Mouse (Mus musculus): ENCODE data around the gene Ccdc33. TPM values are rescaled to one million over a fixed set of nuclear protein-coding genes. Genes with fewer than 3 reads are reported as not detected.

Gene Ccdc33
- polyA plus RNA-seq, 2 experiments: not detected

DNA sequence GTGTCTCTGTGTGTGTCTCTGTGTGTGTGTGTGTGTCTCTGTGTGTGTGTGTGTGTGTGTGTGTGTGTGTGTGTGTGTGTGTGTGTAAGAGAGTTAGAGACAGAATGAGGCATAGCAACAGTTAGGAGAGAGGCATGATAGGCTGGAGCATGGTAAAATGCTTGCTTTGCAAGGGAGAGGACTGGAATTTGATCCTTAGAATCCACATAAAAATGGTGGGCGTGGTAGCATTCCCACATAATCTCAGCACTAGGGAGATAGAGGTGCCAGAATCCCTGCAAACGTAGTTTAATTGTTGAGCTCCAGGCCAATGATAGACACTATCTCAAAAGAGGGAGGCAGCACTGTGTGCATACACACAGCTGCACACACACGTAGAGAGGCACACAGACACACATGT is 6.5 kb upstream of the Ccdc33 start:
- no peak overlapping the region for H3K9ac ChIP-seq (replicated peaks)
- no peak overlapping the region for H3K4me2 ChIP-seq (ENCODE audit: low read depth)
- no peaks in the 10 kb centered on the region for H3K9me3 ChIP-seq (ENCODE audit: control insufficient read depth, low read length)
- H3K4me1 ChIP-seq (replicated peaks; ENCODE audit: control insufficient read depth in 2 of 2, insufficient read depth in 2 of 2, low read length in 1 of 2): no peaks in the 10 kb centered on the region; a peak in 1 of 4 replicates
- H3K27ac ChIP-seq: no peak overlapping the region
- TF ChIP-seq CTCF (IDR thresholded peaks at IDR 0.05; ENCODE audit: low read depth): no peak
- no peak for TF ChIP-seq EP300 (IDR thresholded peaks at IDR 0.05; ENCODE audit: low read depth)
- no peak for ATAC-seq (ENCODE audit: insufficient read depth)
- no peaks in the 10 kb centered on the region for H3K36me3 ChIP-seq (replicated peaks; ENCODE audit: control insufficient read depth, insufficient read depth, low read depth)
- 34% methylated on average over 3 of the region's 3 CpGs for WGBS (ENCODE audit: insufficient replicate concordance)
- no peak overlapping the region for H3K4me3 ChIP-seq (ENCODE audit: insufficient read depth in 1 of 2, low read depth in 2 of 2, low read length in 2 of 2)
- DNase-seq (ENCODE audit: low read depth in 3 of 3, low spot score in 3 of 3): no peak
- peaks cover 14% of the 10 kb centered on the region for H3K27me3 ChIP-seq (ENCODE audit: control insufficient read depth, insufficient read depth, low read length)

DNA sequence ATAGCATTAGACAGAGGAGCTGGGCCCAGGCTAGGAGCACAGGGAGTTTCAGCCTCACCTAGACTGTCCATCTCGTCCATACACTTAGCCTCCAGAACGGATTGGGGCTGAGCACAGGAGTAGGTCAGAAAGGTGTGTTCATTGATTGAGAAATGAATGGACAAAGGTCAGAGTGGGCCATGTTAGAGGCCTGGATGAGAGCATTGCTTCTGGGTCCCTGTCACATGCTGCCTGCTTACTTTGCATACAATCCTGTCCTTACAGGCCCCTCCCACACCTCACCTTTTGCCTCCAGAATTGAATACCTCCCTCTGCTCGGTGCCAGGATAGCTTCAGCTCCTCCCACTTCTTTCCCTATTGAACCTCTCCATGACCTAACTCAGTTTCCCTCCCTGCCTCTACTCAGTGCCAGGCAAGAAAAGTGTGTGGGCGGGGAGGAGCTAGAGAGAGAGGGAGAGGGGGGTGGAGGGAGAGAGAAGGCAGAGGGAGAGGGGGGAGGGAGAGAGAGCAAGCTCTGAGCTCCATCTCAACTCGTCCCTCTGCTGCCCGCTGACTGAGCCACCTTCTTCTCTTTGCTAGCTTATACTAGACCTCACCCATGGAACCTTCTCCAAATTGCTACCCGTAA is 2.5 kb downstream of the Ccdc33 start:
- Histone ChIP-seq H3K9ac (replicated peaks) (no peak overlapping the region), H3K9me3 (ENCODE audit: control insufficient read depth, low read length) (no peaks in the 10 kb centered on the region), H3K27me3 (ENCODE audit: control insufficient read depth, insufficient read depth, low read length) (peaks cover 18% of the 10 kb centered on the region), H3K27ac (no peak overlapping the region), H3K36me3 (replicated peaks; ENCODE audit: control insufficient read depth, insufficient read depth, low read depth) (no peaks in the 10 kb centered on the region), H3K4me2 (ENCODE audit: low read depth) (no peak overlapping the region), H3K4me1 (replicated peaks; ENCODE audit: control insufficient read depth in 2 of 2, insufficient read depth in 2 of 2, low read length in 1 of 2) (peaks cover 0 to 6% of the 10 kb centered on the region in 2 experiments; a peak in 2 of 4 replicates), H3K4me3 (ENCODE audit: insufficient read depth in 1 of 2, low read depth in 2 of 2, low read length in 2 of 2) (no peak overlapping the region)
- DNase-seq (ENCODE audit: low read depth in 3 of 3, low spot score in 3 of 3): no peak
- 21% methylated on average over 7 of the region's 7 CpGs for WGBS (ENCODE audit: insufficient replicate concordance)
- ATAC-seq (ENCODE audit: insufficient read depth): no peak
- TF ChIP-seq CTCF (IDR thresholded peaks at IDR 0.05; ENCODE audit: low read depth) (no peak), EP300 (IDR thresholded peaks at IDR 0.05; ENCODE audit: low read depth) (no peak)

DNA sequence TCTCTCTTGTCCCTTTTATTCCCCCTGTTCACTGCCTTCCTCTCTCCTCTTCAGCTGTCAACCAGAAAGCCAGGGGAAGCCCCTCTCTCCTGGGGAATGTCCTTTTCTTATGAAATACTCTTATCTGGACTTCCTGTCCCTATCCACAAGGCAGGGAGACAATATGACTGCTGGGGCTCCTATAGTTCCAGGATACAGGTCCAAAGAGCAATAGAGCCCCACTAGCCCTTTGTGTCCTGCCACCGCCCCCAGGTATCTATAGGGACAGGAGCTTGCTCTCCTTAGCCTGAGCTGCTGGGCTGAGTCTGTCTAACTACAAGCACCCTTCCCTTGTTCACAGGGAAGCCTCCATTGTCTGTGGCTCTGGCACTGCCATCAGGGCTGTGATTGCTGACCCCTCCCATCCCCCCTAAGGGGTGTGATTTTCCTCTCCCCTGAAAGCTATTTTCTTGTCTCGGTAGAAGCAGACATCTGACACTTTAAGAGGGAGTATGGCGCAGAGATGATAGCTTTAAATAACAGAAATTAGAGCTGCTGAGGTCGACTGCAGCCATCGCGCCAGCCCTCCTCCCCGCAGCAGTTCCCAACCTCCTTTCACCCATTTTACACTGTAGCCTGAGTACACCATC is 3.2 kb downstream of the Ccdc33 start:
- H3K27ac ChIP-seq: no peak overlapping the region
- ATAC-seq (ENCODE audit: insufficient read depth) (no peak), DNase-seq (ENCODE audit: low read depth in 3 of 3, low spot score in 3 of 3) (no peak)
- no peak overlapping the region for H3K4me3 ChIP-seq (ENCODE audit: insufficient read depth in 1 of 2, low read depth in 2 of 2, low read length in 2 of 2)
- no peak overlapping the region for H3K9ac ChIP-seq (replicated peaks)
- H3K27me3 ChIP-seq (ENCODE audit: control insufficient read depth, insufficient read depth, low read length): peaks cover 18% of the 10 kb centered on the region
- peaks cover 0 to 6% of the 10 kb centered on the region in 2 experiments; a peak in 2 of 4 replicates for H3K4me1 ChIP-seq (replicated peaks; ENCODE audit: control insufficient read depth in 2 of 2, insufficient read depth in 2 of 2, low read length in 1 of 2)
- no peak for TF ChIP-seq EP300 (IDR thresholded peaks at IDR 0.05; ENCODE audit: low read depth)
- no peak for TF ChIP-seq CTCF (IDR thresholded peaks at IDR 0.05; ENCODE audit: low read depth)
- H3K36me3 ChIP-seq (replicated peaks; ENCODE audit: control insufficient read depth, insufficient read depth, low read depth): no peaks in the 10 kb centered on the region
- H3K9me3 ChIP-seq (ENCODE audit: control insufficient read depth, low read length): no peaks in the 10 kb centered on the region
- WGBS (ENCODE audit: insufficient replicate concordance): 19% methylated on average over 7 of the region's 7 CpGs
- H3K4me2 ChIP-seq (ENCODE audit: low read depth): no peak overlapping the region

DNA sequence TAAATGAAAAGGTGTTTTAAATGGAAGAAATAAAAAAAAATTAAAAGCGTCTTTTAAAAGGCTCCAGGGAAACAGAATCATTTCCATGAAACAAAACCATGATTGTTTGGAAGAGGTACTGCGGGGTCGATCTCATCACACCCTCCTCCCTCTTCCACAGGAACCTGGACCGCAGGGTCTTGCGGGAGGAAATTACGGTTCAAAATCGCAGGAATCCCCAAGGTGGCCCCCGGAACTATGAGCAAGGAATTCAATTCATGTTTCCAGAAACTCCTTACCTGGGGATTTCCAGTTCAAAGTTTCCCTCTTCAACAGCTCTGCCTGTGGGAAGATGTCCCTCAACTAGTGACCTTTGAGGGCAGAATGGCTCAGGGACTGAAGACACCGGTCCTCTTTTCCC is 4.6 kb downstream of the Ccdc33 start:
- no peak for ATAC-seq (ENCODE audit: insufficient read depth)
- WGBS (ENCODE audit: insufficient replicate concordance): 3% methylated on average over 9 of the region's 9 CpGs

DNA sequence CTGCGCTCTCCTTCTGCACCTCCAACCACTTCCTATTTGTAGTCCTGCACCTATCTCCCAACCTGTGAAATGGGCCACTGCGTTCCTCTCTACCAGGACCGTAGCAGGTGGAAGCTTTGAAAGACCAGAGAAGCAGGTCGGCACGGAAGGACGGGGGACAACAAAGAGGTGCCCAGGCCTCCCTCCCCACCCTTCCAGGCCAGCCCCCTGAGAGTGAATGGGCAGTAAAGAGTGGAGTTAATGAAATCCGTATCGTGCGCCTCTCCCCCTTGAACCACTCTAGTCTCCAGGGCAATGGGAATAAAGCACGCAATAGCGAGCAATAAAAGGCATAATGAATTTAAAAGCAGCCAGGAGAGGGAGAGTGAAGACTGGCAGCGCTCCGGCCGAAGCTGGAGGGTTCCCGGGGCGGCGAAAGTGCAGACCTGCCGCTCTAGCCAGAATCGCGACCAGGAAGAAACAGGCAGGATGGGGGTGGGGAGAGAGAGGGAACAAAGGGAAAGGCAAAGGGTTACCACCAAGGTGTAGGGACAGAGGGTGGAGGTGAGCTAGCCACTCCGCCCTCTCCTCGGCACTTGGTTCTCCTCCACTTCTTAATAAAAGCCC is 5.2 kb downstream of the Ccdc33 start:
- DNase-seq (ENCODE audit: low read depth in 3 of 3, low spot score in 3 of 3) (no peak), ATAC-seq (ENCODE audit: insufficient read depth) (no peak)
- H3K4me3 ChIP-seq (ENCODE audit: insufficient read depth in 1 of 2, low read depth in 2 of 2, low read length in 2 of 2): no peak overlapping the region
- H3K9me3 ChIP-seq (ENCODE audit: control insufficient read depth, low read length): no peaks in the 10 kb centered on the region
- WGBS (ENCODE audit: insufficient replicate concordance): 4% methylated on average over 22 of the region's 22 CpGs
- H3K4me1 ChIP-seq (replicated peaks; ENCODE audit: control insufficient read depth in 2 of 2, insufficient read depth in 2 of 2, low read length in 1 of 2): peaks cover 0 to 6% of the 10 kb centered on the region in 2 experiments; a peak in 2 of 4 replicates
- H3K9ac ChIP-seq (replicated peaks): no peak overlapping the region
- H3K4me2 ChIP-seq (ENCODE audit: low read depth): no peak overlapping the region
- no peak overlapping the region for H3K27ac ChIP-seq
- no peak for TF ChIP-seq CTCF (IDR thresholded peaks at IDR 0.05; ENCODE audit: low read depth)
- TF ChIP-seq EP300 (IDR thresholded peaks at IDR 0.05; ENCODE audit: low read depth): no peak
- H3K36me3 ChIP-seq (replicated peaks; ENCODE audit: control insufficient read depth, insufficient read depth, low read depth): no peaks in the 10 kb centered on the region
- H3K27me3 ChIP-seq (ENCODE audit: control insufficient read depth, insufficient read depth, low read length): peaks cover 18% of the 10 kb centered on the region

More for the DNA sequence above, 4.6 kb downstream of the Ccdc33 start:
- TF ChIP-seq CTCF (IDR thresholded peaks at IDR 0.05; ENCODE audit: low read depth) (no peak), EP300 (IDR thresholded peaks at IDR 0.05; ENCODE audit: low read depth) (no peak)
- Histone ChIP-seq H3K9ac (replicated peaks) (no peak overlapping the region), H3K4me3 (ENCODE audit: insufficient read depth in 1 of 2, low read depth in 2 of 2, low read length in 2 of 2) (no peak overlapping the region), H3K4me2 (ENCODE audit: low read depth) (no peak overlapping the region), H3K4me1 (replicated peaks; ENCODE audit: control insufficient read depth in 2 of 2, insufficient read depth in 2 of 2, low read length in 1 of 2) (peaks cover 0 to 6% of the 10 kb centered on the region in 2 experiments; a peak in 2 of 4 replicates), H3K36me3 (replicated peaks; ENCODE audit: control insufficient read depth, insufficient read depth, low read depth) (no peaks in the 10 kb centered on the region), H3K9me3 (ENCODE audit: control insufficient read depth, low read length) (no peaks in the 10 kb centered on the region), H3K27ac (no peak overlapping the region), H3K27me3 (ENCODE audit: control insufficient read depth, insufficient read depth, low read length) (peaks cover 18% of the 10 kb centered on the region)
- DNase-seq (ENCODE audit: low read depth in 3 of 3, low spot score in 3 of 3): no peak

All from liver, embryonic 14.5 days (tissue).